Mouse (Mus musculus) kidney, adult 2 months (tissue): ENCODE measurements around the gene Atl3.

Source experiments
- CTCF ChIP-seq: fragments of 200-500 bp; conservative IDR thresholded peaks from 2 replicates; pipeline ENCODE4 v1.5.1; 2011; ENCODE audit warnings: low read depth, mild to moderate bottlenecking, control low read depth, low read length, moderate library complexity, mixed read lengths; ENCODE audit not compliant: insufficient read depth, insufficient read length
- POLR2A ChIP-seq: fragments of 200-500 bp; IDR thresholded peaks from one replicate; pipeline ENCODE4 v1.6.1; 2011; ENCODE audit warnings: low read depth, low read length, control low read depth

GRCm38 (mm10) chr19:7494187-7495015 is 561 bp downstream of the Atl3 start:
- TF ChIP-seq POLR2A (no peak), CTCF (no peak)
